Mouse (Mus musculus): ENCODE data around the gene Clmn. TPM values are rescaled to one million over a fixed set of nuclear protein-coding genes. Genes with fewer than 3 reads are reported as not detected.

Gene Clmn
- total and polyA plus RNA-seq, 3 experiments, result 1.0 to 3.2 (median 2.5) TPM

DNA sequence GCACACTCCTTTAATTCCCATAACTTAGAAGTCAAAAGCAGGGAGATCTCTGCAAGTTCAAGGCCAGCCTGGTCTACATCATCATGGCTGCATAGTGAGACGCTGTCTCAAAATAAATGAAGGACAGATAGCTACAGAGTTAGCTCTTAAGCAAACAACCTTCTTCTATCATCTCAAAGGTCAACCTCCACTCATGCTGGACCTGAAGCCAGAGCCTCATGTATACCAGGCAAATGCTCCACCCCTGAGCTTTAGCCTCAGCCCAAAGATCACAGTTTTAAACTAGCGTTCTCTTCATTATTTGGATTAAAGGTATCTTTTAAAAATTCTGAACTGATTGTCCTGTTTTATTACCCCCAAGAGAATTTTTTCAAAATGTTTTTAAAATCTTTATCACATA is 118.3 kb downstream of the Clmn start:
- Histone ChIP-seq H3K27ac (no peak overlapping the region), H3K9ac (ENCODE audit: low read depth, low read length) (no peak overlapping the region), H3K79me2 (replicated peaks; ENCODE audit: control insufficient read depth, insufficient read depth, low read length) (peaks cover 9% of the 10 kb centered on the region), H3K4me1 (ENCODE audit: control insufficient read depth, insufficient read depth, low read length) (peaks cover 21% of the 10 kb centered on the region), H3K27me3 (ENCODE audit: control insufficient read depth, insufficient read depth, low read length) (no peaks in the 10 kb centered on the region), H3K36me3 (ENCODE audit: control insufficient read depth, insufficient read depth, low read length) (peaks cover 17% of the 10 kb centered on the region), H3K4me3 (no peak overlapping the region)
- no peak for TF ChIP-seq EP300 (IDR thresholded peaks at IDR 0.05; ENCODE audit: insufficient read depth, low read depth, low read length)
- TF ChIP-seq CTCF (IDR thresholded peaks at IDR 0.05), result no peak
- no peak for TF ChIP-seq POLR2A (IDR thresholded peaks at IDR 0.05; ENCODE audit: insufficient read depth, low read depth, low read length)
- intact Hi-C loops (cut with DNase I), result no loop called here
- no peak for DNase-seq
- WGBS, result 88% methylated on average over 2 of the region's 2 CpGs

GRCm38 (mm10) chr12:104743687-104744086 is 121.2 kb downstream of the Clmn start:
- Histone ChIP-seq H3K4me3 (no peak overlapping the region), H3K79me2 (replicated peaks; ENCODE audit: control insufficient read depth, insufficient read depth, low read length) (peaks cover 11% of the 10 kb centered on the region), H3K36me3 (ENCODE audit: control insufficient read depth, insufficient read depth, low read length) (peaks cover 24% of the 10 kb centered on the region), H3K4me1 (ENCODE audit: control insufficient read depth, insufficient read depth, low read length) (peaks cover 22% of the 10 kb centered on the region), H3K27me3 (ENCODE audit: control insufficient read depth, insufficient read depth, low read length) (no peaks in the 10 kb centered on the region), H3K9ac (ENCODE audit: low read depth, low read length) (no peak overlapping the region), H3K27ac (no peak overlapping the region)
- DNase-seq, result no peak
- no peak for TF ChIP-seq CTCF (IDR thresholded peaks at IDR 0.05)
- no peak for TF ChIP-seq EP300 (IDR thresholded peaks at IDR 0.05; ENCODE audit: insufficient read depth, low read depth, low read length)
- TF ChIP-seq POLR2A (IDR thresholded peaks at IDR 0.05; ENCODE audit: insufficient read depth, low read depth, low read length), result no peak
- WGBS, result 71% methylated on average over 4 of the region's 4 CpGs
- intact Hi-C loops (cut with DNase I), result no loop called here

DNA sequence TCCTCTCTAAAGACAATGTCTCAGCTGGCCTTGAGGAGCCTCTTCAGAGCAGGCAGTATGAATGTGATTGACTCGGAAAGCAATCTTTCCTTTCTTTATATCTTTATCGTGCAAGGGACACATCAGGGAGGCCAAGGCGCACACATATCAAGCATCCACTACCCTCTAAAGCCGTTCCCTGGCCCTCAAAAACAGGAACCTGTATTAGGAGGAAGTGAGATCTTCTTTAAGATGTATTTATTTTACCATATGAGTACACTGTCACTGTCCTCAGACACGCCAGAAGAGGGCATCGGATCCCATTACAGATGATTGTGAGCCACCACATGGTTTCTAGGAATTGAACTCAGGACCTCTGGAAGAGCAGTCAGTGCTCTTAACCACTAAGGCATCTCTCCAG is 122.6 kb downstream of the Clmn start:
- Histone ChIP-seq H3K4me1 (ENCODE audit: control insufficient read depth, insufficient read depth, low read length) (peaks cover 19% of the 10 kb centered on the region), H3K36me3 (ENCODE audit: control insufficient read depth, insufficient read depth, low read length) (peaks cover 26% of the 10 kb centered on the region), H3K27ac (no peak overlapping the region), H3K79me2 (replicated peaks; ENCODE audit: control insufficient read depth, insufficient read depth, low read length) (peaks cover 7% of the 10 kb centered on the region), H3K9ac (ENCODE audit: low read depth, low read length) (no peak overlapping the region), H3K27me3 (ENCODE audit: control insufficient read depth, insufficient read depth, low read length) (no peaks in the 10 kb centered on the region), H3K4me3 (no peak overlapping the region)
- DNase-seq, result peak in 1 of 2 experiments; percentile 18
- WGBS, result 55% methylated on average over 6 of the region's 6 CpGs
- TF ChIP-seq POLR2A (IDR thresholded peaks at IDR 0.05; ENCODE audit: insufficient read depth, low read depth, low read length) (no peak), CTCF (IDR thresholded peaks at IDR 0.05) (peak; percentile 47), EP300 (IDR thresholded peaks at IDR 0.05; ENCODE audit: insufficient read depth, low read depth, low read length) (no peak)
- intact Hi-C loops (cut with DNase I), result no loop called here

- H3K79me2 ChIP-seq (replicated peaks; ENCODE audit: control insufficient read depth, insufficient read depth, low read length), result peaks cover 5% of the 10 kb centered on the region
- 35% methylated on average over 12 of the region's 12 CpGs for WGBS
- H3K4me3 ChIP-seq, result no peak overlapping the region
- intact Hi-C loops (cut with DNase I), result no loop called here
- peak overlapping the region; percentile 18; the same call in 1 of the 2 replicates for H3K27ac ChIP-seq
- H3K4me1 ChIP-seq (ENCODE audit: control insufficient read depth, insufficient read depth, low read length), result peaks cover 19% of the 10 kb centered on the region
- no peak for DNase-seq
- TF ChIP-seq CTCF (IDR thresholded peaks at IDR 0.05) (no peak), POLR2A (IDR thresholded peaks at IDR 0.05; ENCODE audit: insufficient read depth, low read depth, low read length) (no peak)
- H3K36me3 ChIP-seq (ENCODE audit: control insufficient read depth, insufficient read depth, low read length), result peaks cover 26% of the 10 kb centered on the region
- H3K27me3 ChIP-seq (ENCODE audit: control insufficient read depth, insufficient read depth, low read length), result no peaks in the 10 kb centered on the region
- H3K9ac ChIP-seq (ENCODE audit: low read depth, low read length), result peak overlapping the region; percentile 48; the same call in 1 of the 2 replicates
Measured at GRCm38 (mm10) chr12:104740841-104741787, 123.8 kb downstream of the Clmn start.

DNA sequence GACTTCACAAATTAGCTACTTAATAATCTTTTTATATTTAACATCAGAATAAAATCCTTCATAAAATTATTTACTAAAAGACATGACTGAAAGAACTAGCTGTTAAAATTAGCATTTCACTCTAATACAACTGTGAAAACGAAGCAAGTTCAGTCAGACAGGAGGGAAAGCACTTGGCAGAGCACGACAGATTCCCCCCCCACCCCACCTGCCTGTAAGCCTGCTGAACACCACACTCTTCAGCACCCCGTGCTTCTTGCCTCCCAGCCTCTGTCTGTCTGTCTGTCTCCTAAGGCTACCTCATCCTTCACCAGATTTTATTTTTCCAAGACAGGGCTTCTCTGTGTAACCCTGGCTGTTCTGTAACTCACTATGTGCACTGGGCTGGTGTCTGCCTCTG is 125.9 kb downstream of the Clmn start:
- Histone ChIP-seq H3K4me3 (no peak overlapping the region), H3K36me3 (ENCODE audit: control insufficient read depth, insufficient read depth, low read length) (peaks cover 26% of the 10 kb centered on the region), H3K9ac (ENCODE audit: low read depth, low read length) (no peak overlapping the region), H3K27me3 (ENCODE audit: control insufficient read depth, insufficient read depth, low read length) (no peaks in the 10 kb centered on the region), H3K27ac (no peak overlapping the region), H3K4me1 (ENCODE audit: control insufficient read depth, insufficient read depth, low read length) (peaks cover 19% of the 10 kb centered on the region), H3K79me2 (replicated peaks; ENCODE audit: control insufficient read depth, insufficient read depth, low read length) (peaks cover 5% of the 10 kb centered on the region)
- DNase-seq, result no peak
- intact Hi-C loops (cut with DNase I), result no loop called here
- WGBS, result 50% methylated on average over 3 of the region's 3 CpGs
- TF ChIP-seq CTCF (IDR thresholded peaks at IDR 0.05) (no peak), EP300 (IDR thresholded peaks at IDR 0.05; ENCODE audit: insufficient read depth, low read depth, low read length) (no peak), POLR2A (IDR thresholded peaks at IDR 0.05; ENCODE audit: insufficient read depth, low read depth, low read length) (no peak)

DNA sequence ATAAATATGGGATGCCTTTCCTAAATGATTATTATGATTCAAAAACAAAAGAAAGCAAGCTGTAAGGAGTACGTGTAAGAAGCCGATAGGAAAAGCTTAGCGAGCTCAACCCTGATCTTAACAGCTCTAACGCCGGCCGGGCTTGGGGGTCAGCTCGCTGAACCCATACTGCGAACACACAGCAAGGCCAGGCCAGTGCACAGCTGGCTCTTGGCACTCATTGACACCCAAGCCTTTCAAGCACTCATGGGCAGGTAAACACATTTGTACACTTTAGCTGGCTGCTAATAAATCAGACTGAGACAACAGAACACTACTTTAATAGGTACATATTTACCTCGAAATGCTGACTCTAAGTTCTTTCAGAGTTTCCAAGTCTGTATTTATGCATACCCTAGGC is 126.4 kb downstream of the Clmn start:
- Histone ChIP-seq H3K36me3 (ENCODE audit: control insufficient read depth, insufficient read depth, low read length) (peaks cover 27% of the 10 kb centered on the region), H3K4me1 (ENCODE audit: control insufficient read depth, insufficient read depth, low read length) (peaks cover 19% of the 10 kb centered on the region), H3K9ac (ENCODE audit: low read depth, low read length) (no peak overlapping the region), H3K27ac (no peak overlapping the region), H3K27me3 (ENCODE audit: control insufficient read depth, insufficient read depth, low read length) (no peaks in the 10 kb centered on the region), H3K79me2 (replicated peaks; ENCODE audit: control insufficient read depth, insufficient read depth, low read length) (peaks cover 5% of the 10 kb centered on the region), H3K4me3 (no peak overlapping the region)
- TF ChIP-seq POLR2A (IDR thresholded peaks at IDR 0.05; ENCODE audit: insufficient read depth, low read depth, low read length) (no peak), CTCF (IDR thresholded peaks at IDR 0.05) (no peak), EP300 (IDR thresholded peaks at IDR 0.05; ENCODE audit: insufficient read depth, low read depth, low read length) (no peak)
- no peak for DNase-seq
- 89% methylated on average over 9 of the region's 9 CpGs for whole genome bisulfite sequencing
- intact Hi-C loops (cut with DNase I), result no loop called here

Data from heart, adult 2 months (tissue).